Mouse (Mus musculus) stomach, postnatal 0 days (tissue): Measurements from ENCODE around the gene Magee2. TPM values are rescaled to one million over a fixed set of nuclear protein-coding genes. Genes with fewer than 3 reads are reported as not detected.
A peak's percentile ranks its signal among the peaks of the same experiment; 100 is the strongest.
"Not testable (repeated sequence)": the region's sequence is repeated elsewhere in the genome, so short reads cannot be mapped to it uniquely, and the experiment has no call there.

Source experiments
- ATAC-seq: fragments of 200-750 bp; cut with Nextera tagmentation; 2 replicates; pipeline ENCODE4 v1.8.0; 2017; ENCODE audit not compliant: low FRiP score, low TSS enrichment
- DNase-seq: peaks from one replicate; pipeline ENCODE4 v3.0.0-alpha.2; 2016; ENCODE audit warnings: low spot score
- H3K27ac ChIP-seq: fragments of 300-500 bp; sonication (generic); replicated peaks from 2 replicates; pipeline ENCODE4 v1.5.1; 2014; ENCODE audit warnings: mild to moderate bottlenecking, control low read depth
- H3K27me3 ChIP-seq: fragments of 300-500 bp; sonication (generic); 2 replicates; pipeline ENCODE4 v1.6.1; 2014; ENCODE audit warnings: low read length; ENCODE audit not compliant: control insufficient read depth, insufficient read depth
- H3K36me3 ChIP-seq: fragments of 300-500 bp; sonication (generic); 2 replicates; pipeline ENCODE4 v1.6.1; 2014; ENCODE audit warnings: low read length, mixed read lengths; ENCODE audit not compliant: control insufficient read depth, insufficient read depth
- H3K4me1 ChIP-seq: fragments of 300-500 bp; sonication (generic); replicated peaks from 2 replicates; pipeline ENCODE4 v1.6.1; 2014; ENCODE audit warnings: antibody characterized with exemption; ENCODE audit not compliant: control insufficient read depth, insufficient read depth
- H3K4me2 ChIP-seq: fragments of 300-500 bp; sonication (generic); replicated peaks from 2 replicates; pipeline ENCODE4 v1.6.1; 2014; ENCODE audit warnings: low read depth, mild to moderate bottlenecking, control low read depth, moderate library complexity
- H3K4me3 ChIP-seq: fragments of 300-500 bp; sonication (generic); 2 replicates; pipeline ENCODE4 v1.5.1; 2014; ENCODE audit warnings: low read depth, low read length, control low read depth
- H3K9ac ChIP-seq: fragments of 300-500 bp; sonication (generic); 2 replicates; pipeline ENCODE4 v1.6.1; 2014; ENCODE audit warnings: mild to moderate bottlenecking, low read length, control low read depth, mixed read lengths
- H3K9me3 ChIP-seq: fragments of 300-500 bp; sonication (generic); 2 replicates; pipeline ENCODE4 v1.6.1; 2016; ENCODE audit warnings: low read length; ENCODE audit not compliant: control insufficient read depth
- CTCF ChIP-seq: IDR thresholded peaks from 2 replicates; pipeline ENCODE4 v1.5.1; 2016; ENCODE audit warnings: antibody characterized with exemption, low read depth, mild to moderate bottlenecking, moderate library complexity
- EP300 ChIP-seq: optimal IDR thresholded peaks from 2 replicates; pipeline ENCODE3; 2016; ENCODE audit warnings: antibody characterized with exemption
- WGBS: fragments of 180-500 bp; shearing (Covaris S2); extraction: QIAGEN DNeasy Blood & Tissue Kit; methylation state at CpG from one replicate; pipeline ENCODE4 v1.1.7; 2014; 5-methylcytosine and 5-hydroxymethylcytosine counted together
- polyA plus RNA-seq: library from polyadenylated mRNA; unstranded; fragments of >200 nt; fragmentation: Nextera tagmentation; extraction: Ambion mirVana; gene quantifications from 2 replicates; pipeline ENCODE4 v1.2.1, GENCODE M21; 2015

The Magee2 gene
- polyA plus RNA-seq = 0.68 and 0.82 TPM in 2 replicates

DNA sequence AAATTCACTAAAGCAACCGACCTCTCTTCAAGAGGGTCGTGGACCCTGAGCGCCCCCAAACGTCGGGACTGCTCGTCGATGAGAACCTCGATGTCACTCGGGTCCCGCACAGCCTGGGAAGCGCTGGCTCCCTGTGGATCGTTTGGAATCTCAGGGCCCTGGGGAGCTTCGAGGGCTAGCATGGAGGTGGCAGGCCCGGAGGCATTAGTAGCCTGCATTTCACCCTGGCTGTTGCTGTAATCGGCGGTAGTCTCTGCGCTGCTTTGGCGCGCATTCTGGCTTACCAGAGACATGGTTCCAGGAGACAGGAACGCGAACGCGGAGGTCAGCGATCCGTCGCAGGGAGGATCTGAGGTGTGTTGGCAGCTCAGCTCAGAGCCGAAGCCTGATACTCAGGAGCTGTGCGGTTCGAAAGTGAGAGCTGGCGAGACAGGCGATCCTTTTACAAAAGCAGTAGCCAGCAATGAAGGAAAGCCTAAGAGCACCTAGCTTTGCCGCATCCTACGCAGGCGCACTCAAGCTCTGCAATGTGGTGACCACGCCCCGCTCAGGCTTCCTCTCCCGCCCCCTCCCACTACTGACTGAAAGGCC is at the start of gene Magee2:
Gene Magee2, minus strand, starts transcription at position 517 of the 591 bp plus-strand sequence.
- Histone ChIP-seq H3K27me3 (no peaks in the 10 kb centered on the region), H3K4me2 (peak within 1 kb of the TSS; percentile 55), H3K36me3 (no peaks in the 10 kb centered on the region), H3K9ac (no peak within 1 kb of the TSS), H3K9me3 (no peaks in the 10 kb centered on the region), H3K4me3 (peak within 1 kb of the TSS; percentile 37), H3K27ac (no peak within 1 kb of the TSS), H3K4me1 (no peaks in the 10 kb centered on the region)
- WGBS = 16% methylated on average over 37 of the region's 37 CpGs
- DNase-seq (peak; percentile 16), ATAC-seq (no peak)
- TF ChIP-seq EP300 (no peak), CTCF (peak; percentile 49)

DNA sequence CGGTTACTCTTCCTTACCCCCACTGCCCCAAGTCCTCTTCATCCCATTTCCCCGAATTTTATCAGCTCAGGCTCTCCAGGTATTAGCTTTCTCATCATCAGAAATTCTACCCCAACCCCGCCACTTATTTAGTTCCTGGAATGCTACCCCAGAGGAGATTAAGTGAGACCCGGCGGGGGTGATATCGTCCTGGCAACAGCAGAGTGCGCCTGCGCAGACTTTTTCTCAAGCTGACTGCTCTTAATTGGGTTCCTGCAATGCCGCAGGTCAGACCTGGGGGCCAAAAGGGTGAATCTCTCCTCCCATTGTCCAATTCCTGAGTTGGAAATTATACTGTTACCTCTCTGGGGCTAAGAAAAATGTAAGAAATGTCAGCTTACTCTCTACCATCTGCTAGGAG is 3.5 kb downstream of the Magee2 start:
- H3K9ac ChIP-seq = no peak overlapping the region
- H3K36me3 ChIP-seq = no peaks in the 10 kb centered on the region
- no peak overlapping the region for H3K4me2 ChIP-seq
- TF ChIP-seq CTCF (no peak), EP300 (no peak)
- WGBS = 40% methylated on average over 9 of the region's 9 CpGs
- H3K9me3 ChIP-seq = no peaks in the 10 kb centered on the region
- no peak overlapping the region for H3K27ac ChIP-seq
- H3K4me3 ChIP-seq = no peak overlapping the region
- H3K4me1 ChIP-seq = no peaks in the 10 kb centered on the region
- ATAC-seq = no peak
- H3K27me3 ChIP-seq = no peaks in the 10 kb centered on the region
- no peak for DNase-seq

- ATAC-seq, H3K4me3 ChIP-seq, H3K9me3 ChIP-seq, H3K27me3 ChIP-seq, H3K4me2 ChIP-seq, H3K27ac ChIP-seq, DNase-seq, H3K9ac ChIP-seq, H3K4me1 ChIP-seq, H3K36me3 ChIP-seq: not testable (repeated sequence)
- 85% methylated on average over 2 of the region's 5 CpGs for WGBS
Observed at GRCm38 (mm10) chrX:104817583-104817982, 39.5 kb downstream of the Magee2 start.

- DNase-seq, H3K9me3 ChIP-seq, ATAC-seq, H3K36me3 ChIP-seq, H3K27me3 ChIP-seq, H3K27ac ChIP-seq, H3K4me2 ChIP-seq, H3K9ac ChIP-seq, H3K4me1 ChIP-seq, H3K4me3 ChIP-seq: not testable (repeated sequence)
- WGBS = 92% methylated on average over 1 of the region's 3 CpGs
Observed at GRCm38 (mm10) chrX:104816987-104817386, 40.1 kb downstream of the Magee2 start.

GRCm38 (mm10) chrX:104813704-104814103 is 43.4 kb downstream of the Magee2 start:
- DNase-seq, H3K4me2 ChIP-seq, H3K27me3 ChIP-seq, H3K4me1 ChIP-seq, H3K9me3 ChIP-seq, ATAC-seq, H3K9ac ChIP-seq, H3K27ac ChIP-seq, H3K4me3 ChIP-seq, H3K36me3 ChIP-seq: not testable (repeated sequence)
- WGBS = 63% methylated on average over 4 of the region's 4 CpGs

Other genes with a start within 250 kb of the Magee2 start
- 2.2 and 2.3 TPM in 2 replicates for gene Zdhhc15, start 186.2 kb downstream of the Magee2 start, polyA plus RNA-seq
- 35.8 and 40.3 TPM in 2 replicates for gene Pbdc1, start 222.5 kb upstream of the Magee2 start, polyA plus RNA-seq